In the genomic region with DNA sequence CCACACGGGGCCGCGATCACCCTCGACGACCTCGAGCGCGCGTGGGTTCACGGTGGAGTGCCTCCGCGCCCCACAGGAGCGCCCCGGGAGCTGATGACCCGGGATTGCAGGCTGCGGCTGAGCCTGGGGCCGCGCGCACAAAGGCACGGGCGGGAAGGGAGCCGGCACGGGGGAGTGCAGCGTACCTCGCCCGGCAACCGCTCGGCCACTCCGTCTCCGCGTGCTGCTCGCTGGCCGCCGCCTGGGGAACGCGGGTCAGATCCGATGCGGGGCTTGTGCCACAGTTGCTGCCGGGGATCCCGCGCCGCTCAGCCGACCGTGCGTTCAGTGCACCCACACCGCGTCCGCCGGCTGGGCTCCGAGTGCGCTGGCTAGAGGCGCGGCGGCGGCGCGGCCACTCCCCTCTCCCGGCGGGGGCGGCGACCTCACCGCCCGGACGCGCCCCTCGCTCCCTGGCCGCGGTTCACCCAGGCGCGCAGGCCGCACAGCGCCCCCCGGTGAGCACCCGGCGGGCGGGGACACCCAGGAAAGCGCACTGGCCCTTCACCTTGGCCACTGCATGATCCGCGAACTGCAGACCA, we compare ENCODE assay signal across 8 mouse cellular contexts. TPM values are rescaled to one million over a fixed set of nuclear protein-coding genes. Genes with fewer than 3 reads are reported as not detected.
DNase-seq lines count a peak whose midpoint lies in the region; ATAC-seq lines count a peak whose summit lies in the region.

TSS of gene Myo1b (minus strand) at position 496 of the 581 bp plus-strand sequence.

- no peaks in the 10 kb centered on the region for H3K9me3 ChIP-seq in limb, embryonic 12.5 days
- H3K9me3 ChIP-seq in midbrain, embryonic 11.5 days (ENCODE audit: control insufficient read depth, low read length) = no peaks in the 10 kb centered on the region

- ATAC-seq in limb, embryonic 12.5 days (ENCODE audit: insufficient number of reproducible peaks, insufficient read depth, low FRiP score, low TSS enrichment, low read depth) = peak; percentile 72
- ATAC-seq in midbrain, embryonic 11.5 days (ENCODE audit: low FRiP score) = peak; percentile 87

- peak within 1 kb of the TSS; percentile 94 for H3K9ac ChIP-seq in limb, embryonic 12.5 days (replicated peaks)
- H3K9ac ChIP-seq in midbrain, embryonic 11.5 days (ENCODE audit: low read length) = peak within 1 kb of the TSS; percentile 97

- intact Hi-C loops in gastrocnemius, postnatal 36 days (cut with DNase I) = no loop called here

- peaks cover 6% of the 10 kb centered on the region; the same call in 1 of the 2 replicates for H3K36me3 ChIP-seq in limb, embryonic 12.5 days
- H3K36me3 ChIP-seq in midbrain, embryonic 11.5 days (ENCODE audit: control insufficient read depth, insufficient read depth, low read length) = no peaks in the 10 kb centered on the region

- peak within 1 kb of the TSS; percentile 97 for H3K27ac ChIP-seq in limb, embryonic 12.5 days
- peak within 1 kb of the TSS; percentile 85 for H3K27ac ChIP-seq in midbrain, embryonic 11.5 days (ENCODE audit: low read depth, low read length)

- H3K27me3 ChIP-seq in limb, embryonic 12.5 days = no peaks in the 10 kb centered on the region
- no peaks in the 10 kb centered on the region for H3K27me3 ChIP-seq in midbrain, embryonic 11.5 days (ENCODE audit: control insufficient read depth, insufficient read depth, low read length)

- WGBS in limb, embryonic 12.5 days = under 1% methylated on average over 66 of the region's 79 CpGs
- WGBS in midbrain, embryonic 11.5 days = under 1% methylated on average over 73 of the region's 79 CpGs

- peak; percentile 9 to 23 for DNase-seq in cerebellum, adult 18-20 months
- no peak for DNase-seq in cerebellum, adult 8-10 months
- DNase-seq in cerebellum, postnatal 36 days = peak; percentile 22 to 26
- peak; percentile 54 to 63 for DNase-seq in gastrocnemius, postnatal 36 days
- DNase-seq in induced T-regulatory cell, adult 2 months (ENCODE audit: low read depth) = peak; percentile 9
- peak; percentile 95 for DNase-seq in midbrain, embryonic 11.5 days (ENCODE audit: low spot score, missing footprints)
- DNase-seq in spleen, postnatal 36 days (ENCODE audit: low spot score in 2 of 2) = peak; percentile 4 to 13

- peaks cover 19% of the 10 kb centered on the region for H3K4me1 ChIP-seq in limb, embryonic 12.5 days (replicated peaks)
- peaks cover 9% of the 10 kb centered on the region for H3K4me1 ChIP-seq in midbrain, embryonic 11.5 days (ENCODE audit: control insufficient read depth, insufficient read depth, low read length)

- peak within 1 kb of the TSS; percentile 64 for H3K4me2 ChIP-seq in limb, embryonic 12.5 days
- H3K4me2 ChIP-seq in midbrain, embryonic 11.5 days = peak within 1 kb of the TSS; percentile 57

- peak within 1 kb of the TSS; percentile 78 for H3K4me3 ChIP-seq in limb, embryonic 12.5 days (replicated peaks)
- peak within 1 kb of the TSS; percentile 78 for H3K4me3 ChIP-seq in midbrain, embryonic 11.5 days (ENCODE audit: low read depth, low read length)

RNA-seq across cellular contexts. Expression of gene Myo1b, which starts in this region (rescaled TPM):
- total RNA-seq in gastrocnemius, postnatal 36 days (2021) = 10 to 100 TPM in 1 of 2 experiments, 1 to 10 TPM in 1; 8.9 to 13.0 TPM
- 114 and 142 TPM in 2 replicates for polyA plus RNA-seq in limb, embryonic 12.5 days (2016; fragmentation: Nextera tagmentation; extraction: Ambion mirVana)
- 104 and 105 TPM in 2 replicates for polyA plus RNA-seq in midbrain, embryonic 11.5 days (2014; fragmentation: Nextera tagmentation; extraction: Ambion mirVana)
